Mouse (Mus musculus): ENCODE measurements around the gene Hpn. TPM values are rescaled to one million over a fixed set of nuclear protein-coding genes. Genes with fewer than 3 reads are reported as not detected.
A peak's percentile ranks its signal among the peaks of the same experiment; 100 is the strongest.

Hpn gene
- polyA plus RNA-seq, 1 experiment from 2014 or later = 38.3 TPM

DNA sequence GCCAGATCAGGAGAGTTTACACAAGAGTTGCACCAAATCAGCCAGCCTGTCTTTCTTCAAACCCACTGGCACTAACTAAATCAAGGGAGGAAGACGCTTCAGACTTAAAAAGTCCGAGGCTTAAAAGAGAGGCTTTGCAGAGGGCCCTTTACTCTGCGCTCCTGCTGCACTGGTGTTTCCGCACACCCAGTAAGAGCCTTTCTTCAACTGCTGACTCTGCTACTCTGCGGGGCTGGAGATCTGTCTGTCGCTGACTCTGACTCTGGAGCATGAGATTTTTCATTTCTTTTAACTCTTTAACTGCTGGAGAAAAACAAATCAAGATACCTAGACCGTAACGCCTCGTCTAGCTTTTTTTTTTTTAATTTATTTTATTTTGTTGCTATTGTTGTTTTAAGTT lies 30.9 kb downstream of the Hpn start:
- Histone ChIP-seq H3K9me3 (ENCODE audit: control insufficient read depth, low read length) (no peaks in the 10 kb centered on the region), H3K36me3 (ENCODE audit: control insufficient read depth, insufficient read depth, low read length) (no peaks in the 10 kb centered on the region), H3K27me3 (replicated peaks; ENCODE audit: control insufficient read depth, insufficient read depth, low read length) (no peaks in the 10 kb centered on the region), H3K4me1 (replicated peaks; ENCODE audit: control insufficient read depth, insufficient read depth, low read length) (peaks cover 4% of the 10 kb centered on the region; the same call in 1 of the 2 replicates), H3K4me3 (ENCODE audit: low read depth, low read length) (no peak overlapping the region), H3K4me2 (no peak overlapping the region), H3K9ac (ENCODE audit: low read depth, low read length) (no peak overlapping the region), H3K27ac (ENCODE audit: low read depth, low read length) (peak overlapping the region; percentile 43; the same call in 1 of the 2 replicates)
- no peak for DNase-seq (ENCODE audit: low spot score)
- 58% methylated on average over 9 of the region's 9 CpGs for WGBS
- no peak for ATAC-seq (replicated peaks; ENCODE audit: low FRiP score)

DNA sequence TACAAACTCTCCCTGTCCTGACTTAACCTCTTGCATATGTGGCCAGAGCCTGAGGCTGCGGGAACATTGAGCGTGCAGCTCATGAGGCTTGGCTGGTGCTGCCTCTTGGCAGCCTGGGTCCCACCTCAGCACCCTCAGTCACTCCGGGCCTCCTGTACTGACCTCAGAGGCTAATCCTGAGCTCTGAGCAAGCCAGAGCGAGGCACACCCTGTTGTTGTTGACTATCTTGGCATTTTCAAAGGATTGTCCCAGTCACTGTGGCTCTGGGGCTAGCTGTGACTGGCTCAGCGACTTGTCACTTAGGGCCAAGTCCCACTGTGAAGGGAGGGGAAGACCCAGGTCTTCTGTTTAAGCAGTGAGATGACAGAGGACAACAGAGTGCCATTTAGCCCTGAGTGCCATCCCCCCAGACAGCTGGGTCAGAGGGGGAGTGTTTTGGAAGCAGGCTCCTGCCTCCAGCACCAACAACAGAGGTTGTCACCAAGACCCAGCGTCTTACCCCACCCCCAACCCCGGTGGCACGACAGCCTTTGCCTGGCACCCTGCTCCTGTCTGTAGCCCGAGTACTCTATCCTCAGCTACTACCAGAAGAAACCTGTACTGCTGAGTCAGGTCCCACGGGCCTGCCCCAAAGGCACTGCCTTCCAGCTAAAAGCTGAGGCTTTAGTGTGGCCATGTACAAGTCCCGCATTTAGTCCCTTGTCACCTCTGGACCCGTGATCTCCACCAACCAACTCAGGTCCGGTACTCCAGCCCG lies 32.1 kb downstream of the Hpn start:
- ATAC-seq (replicated peaks; ENCODE audit: low FRiP score) (no peak), DNase-seq (ENCODE audit: low spot score) (no peak)
- no peak overlapping the region for H3K4me3 ChIP-seq (ENCODE audit: low read depth, low read length)
- no peak overlapping the region for H3K9ac ChIP-seq (ENCODE audit: low read depth, low read length)
- H3K4me2 ChIP-seq = no peak overlapping the region
- peaks cover 4% of the 10 kb centered on the region; the same call in 1 of the 2 replicates for H3K4me1 ChIP-seq (replicated peaks; ENCODE audit: control insufficient read depth, insufficient read depth, low read length)
- H3K27ac ChIP-seq (ENCODE audit: low read depth, low read length) = no peak overlapping the region
- H3K27me3 ChIP-seq (replicated peaks; ENCODE audit: control insufficient read depth, insufficient read depth, low read length) = no peaks in the 10 kb centered on the region
- no peaks in the 10 kb centered on the region for H3K36me3 ChIP-seq (ENCODE audit: control insufficient read depth, insufficient read depth, low read length)
- H3K9me3 ChIP-seq (ENCODE audit: control insufficient read depth, low read length) = no peaks in the 10 kb centered on the region
- 61% methylated on average over 14 of the region's 14 CpGs for WGBS

DNA sequence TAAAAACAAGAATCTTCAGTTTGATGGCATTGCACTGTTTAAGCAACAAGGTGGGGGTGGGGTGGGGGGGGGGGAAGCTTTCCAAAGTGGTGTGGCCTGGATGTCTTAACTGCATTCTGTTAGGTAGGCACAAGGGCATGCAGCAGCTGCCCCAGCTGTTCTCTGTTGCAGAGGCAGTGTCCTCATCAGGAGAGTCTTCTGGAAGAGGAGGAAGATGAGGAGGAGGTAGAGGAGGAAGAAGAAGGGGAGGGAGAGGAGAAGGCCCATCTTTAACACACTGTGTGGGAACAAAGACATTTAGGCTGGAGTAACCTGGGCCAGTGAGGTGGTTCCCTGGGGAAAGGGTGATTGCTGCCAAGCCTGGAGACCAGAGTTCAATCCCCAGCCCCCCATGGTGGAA lies 33.0 kb downstream of the Hpn start:
- peaks cover 4% of the 10 kb centered on the region; the same call in 1 of the 2 replicates for H3K4me1 ChIP-seq (replicated peaks; ENCODE audit: control insufficient read depth, insufficient read depth, low read length)
- H3K4me2 ChIP-seq = no peak overlapping the region
- ATAC-seq (replicated peaks; ENCODE audit: low FRiP score) = no peak
- H3K4me3 ChIP-seq (ENCODE audit: low read depth, low read length) = no peak overlapping the region
- no peaks in the 10 kb centered on the region for H3K27me3 ChIP-seq (replicated peaks; ENCODE audit: control insufficient read depth, insufficient read depth, low read length)
- H3K27ac ChIP-seq (ENCODE audit: low read depth, low read length) = no peak overlapping the region
- no peaks in the 10 kb centered on the region for H3K9me3 ChIP-seq (ENCODE audit: control insufficient read depth, low read length)
- H3K36me3 ChIP-seq (ENCODE audit: control insufficient read depth, insufficient read depth, low read length) = no peaks in the 10 kb centered on the region
- DNase-seq (ENCODE audit: low spot score) = no peak
- H3K9ac ChIP-seq (ENCODE audit: low read depth, low read length) = no peak overlapping the region

DNA sequence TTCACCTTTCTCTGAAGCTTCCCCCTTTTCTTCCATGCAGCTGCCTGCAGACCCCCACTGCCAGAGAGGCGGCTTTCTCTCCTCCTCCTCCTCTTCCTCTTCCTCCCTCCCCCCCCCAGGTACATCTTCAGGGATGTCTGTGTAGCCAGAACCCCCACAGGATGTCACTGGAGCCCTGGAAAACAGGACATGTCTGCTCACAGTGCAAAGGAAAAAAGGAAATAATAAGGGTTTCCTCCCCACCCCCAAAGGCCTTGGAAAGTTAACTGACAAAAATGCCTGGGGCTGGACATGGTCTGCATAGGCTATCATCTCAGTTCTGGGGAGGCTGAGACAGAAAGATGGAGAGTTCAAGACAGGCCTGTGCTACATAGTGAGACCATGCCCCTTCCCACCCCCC lies 34.0 kb downstream of the Hpn start:
- Histone ChIP-seq H3K4me1 (replicated peaks; ENCODE audit: control insufficient read depth, insufficient read depth, low read length) (peaks cover 4% of the 10 kb centered on the region; the same call in 1 of the 2 replicates), H3K27ac (ENCODE audit: low read depth, low read length) (no peak overlapping the region), H3K9ac (ENCODE audit: low read depth, low read length) (no peak overlapping the region), H3K4me2 (no peak overlapping the region), H3K27me3 (replicated peaks; ENCODE audit: control insufficient read depth, insufficient read depth, low read length) (no peaks in the 10 kb centered on the region), H3K9me3 (ENCODE audit: control insufficient read depth, low read length) (no peaks in the 10 kb centered on the region), H3K36me3 (ENCODE audit: control insufficient read depth, insufficient read depth, low read length) (no peaks in the 10 kb centered on the region), H3K4me3 (ENCODE audit: low read depth, low read length) (no peak overlapping the region)
- 46% methylated on average over 1 of the region's 1 CpGs for WGBS
- DNase-seq (ENCODE audit: low spot score) (no peak), ATAC-seq (replicated peaks; ENCODE audit: low FRiP score) (no peak)

DNA sequence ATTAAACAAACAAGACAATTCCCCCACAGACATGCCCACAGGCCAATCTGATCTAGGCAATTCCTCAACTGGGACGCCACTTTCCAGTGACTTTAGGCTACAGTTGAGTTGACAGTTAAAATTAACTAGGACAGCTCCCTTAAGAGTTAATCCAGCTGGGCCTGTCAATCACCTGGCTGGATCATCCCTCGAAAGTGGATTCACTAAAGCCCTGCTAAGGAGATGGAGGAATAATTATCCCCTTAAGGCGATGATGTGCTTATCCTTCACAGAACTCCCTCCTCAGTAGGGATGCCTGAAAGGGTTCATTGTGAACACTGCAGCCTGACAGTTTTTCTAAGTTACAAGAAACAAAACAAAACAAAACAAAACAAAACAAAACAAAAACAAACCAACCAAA lies 34.5 kb downstream of the Hpn start:
- WGBS = 68% methylated on average over 3 of the region's 3 CpGs
- H3K9ac ChIP-seq (ENCODE audit: low read depth, low read length) = no peak overlapping the region
- H3K4me1 ChIP-seq (replicated peaks; ENCODE audit: control insufficient read depth, insufficient read depth, low read length) = peaks cover 4% of the 10 kb centered on the region; the same call in 1 of the 2 replicates
- DNase-seq (ENCODE audit: low spot score) (no peak), ATAC-seq (replicated peaks; ENCODE audit: low FRiP score) (no peak)
- no peak overlapping the region for H3K4me2 ChIP-seq
- no peaks in the 10 kb centered on the region for H3K27me3 ChIP-seq (replicated peaks; ENCODE audit: control insufficient read depth, insufficient read depth, low read length)
- H3K9me3 ChIP-seq (ENCODE audit: control insufficient read depth, low read length) = no peaks in the 10 kb centered on the region
- H3K36me3 ChIP-seq (ENCODE audit: control insufficient read depth, insufficient read depth, low read length) = no peaks in the 10 kb centered on the region
- H3K4me3 ChIP-seq (ENCODE audit: low read depth, low read length) = no peak overlapping the region
- H3K27ac ChIP-seq (ENCODE audit: low read depth, low read length) = no peak overlapping the region

DNA sequence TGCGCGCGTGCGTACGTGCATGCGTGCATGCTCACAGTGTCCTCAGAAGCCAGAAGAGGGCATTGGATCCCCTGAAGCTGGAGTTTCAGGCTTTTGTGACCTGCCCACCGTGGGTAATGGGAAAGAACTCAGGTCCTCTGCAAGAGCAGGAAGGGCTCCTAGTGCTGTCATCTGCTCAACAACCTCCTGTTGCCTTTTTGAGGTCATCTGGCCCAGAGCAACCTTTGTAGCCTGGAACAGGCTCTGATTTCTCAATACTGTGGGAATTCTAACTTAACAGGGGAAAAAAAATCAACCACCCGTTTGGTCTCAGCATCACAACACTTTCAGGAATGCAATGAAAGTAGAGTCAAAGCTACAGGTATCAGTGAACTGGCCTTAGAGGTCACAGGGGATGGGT lies 35.4 kb downstream of the Hpn start:
- no peak for DNase-seq (ENCODE audit: low spot score)
- no peak overlapping the region for H3K27ac ChIP-seq (ENCODE audit: low read depth, low read length)
- H3K4me2 ChIP-seq = no peak overlapping the region
- 84% methylated on average over 8 of the region's 8 CpGs for WGBS
- H3K9ac ChIP-seq (ENCODE audit: low read depth, low read length) = no peak overlapping the region
- H3K9me3 ChIP-seq (ENCODE audit: control insufficient read depth, low read length) = no peaks in the 10 kb centered on the region
- no peaks in the 10 kb centered on the region for H3K27me3 ChIP-seq (replicated peaks; ENCODE audit: control insufficient read depth, insufficient read depth, low read length)
- H3K36me3 ChIP-seq (ENCODE audit: control insufficient read depth, insufficient read depth, low read length) = no peaks in the 10 kb centered on the region
- no peak for ATAC-seq (replicated peaks; ENCODE audit: low FRiP score)
- no peaks in the 10 kb centered on the region; the same call in 1 of the 2 replicates for H3K4me1 ChIP-seq (replicated peaks; ENCODE audit: control insufficient read depth, insufficient read depth, low read length)
- H3K4me3 ChIP-seq (ENCODE audit: low read depth, low read length) = no peak overlapping the region

DNA sequence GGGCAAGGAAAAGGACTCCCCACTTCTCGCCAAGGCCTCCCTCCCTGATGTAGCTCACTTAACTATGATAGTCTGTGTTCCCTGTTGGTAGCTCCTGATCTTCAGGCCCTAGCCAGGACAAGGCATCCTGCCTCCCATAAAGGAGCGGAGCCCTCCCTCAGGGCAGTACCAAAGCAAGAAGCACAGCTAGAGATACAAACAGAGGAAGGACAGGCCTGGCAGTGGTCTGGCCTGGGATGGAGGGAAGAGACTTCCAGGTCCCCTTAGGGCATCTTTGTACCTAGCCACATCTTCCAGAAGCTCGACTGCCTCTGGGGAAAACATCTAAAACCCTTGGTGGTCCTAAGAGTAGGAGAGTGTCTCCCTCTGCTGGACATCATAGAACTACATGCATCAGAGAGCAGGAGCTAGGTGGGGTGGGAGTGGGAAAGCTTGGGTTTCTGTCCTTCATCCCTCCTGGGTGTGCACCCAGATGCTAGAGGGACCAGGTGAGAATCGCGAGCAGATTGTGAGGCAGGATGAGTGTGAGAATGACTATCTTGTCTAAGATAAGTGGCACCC lies 37.1 kb downstream of the Hpn start:
- H3K4me2 ChIP-seq = no peak overlapping the region
- H3K9ac ChIP-seq (ENCODE audit: low read depth, low read length) = no peak overlapping the region
- no peaks in the 10 kb centered on the region for H3K9me3 ChIP-seq (ENCODE audit: control insufficient read depth, low read length)
- no peak overlapping the region for H3K27ac ChIP-seq (ENCODE audit: low read depth, low read length)
- no peak for DNase-seq (ENCODE audit: low spot score)
- no peak; the same call in 1 of the 2 replicates for ATAC-seq (replicated peaks; ENCODE audit: low FRiP score)
- H3K4me3 ChIP-seq (ENCODE audit: low read depth, low read length) = no peak overlapping the region
- H3K27me3 ChIP-seq (replicated peaks; ENCODE audit: control insufficient read depth, insufficient read depth, low read length) = no peaks in the 10 kb centered on the region; the same call in 1 of the 2 replicates
- H3K4me1 ChIP-seq (replicated peaks; ENCODE audit: control insufficient read depth, insufficient read depth, low read length) = no peaks in the 10 kb centered on the region
- no peaks in the 10 kb centered on the region for H3K36me3 ChIP-seq (ENCODE audit: control insufficient read depth, insufficient read depth, low read length)
- 37% methylated on average over 5 of the region's 5 CpGs for whole genome bisulfite sequencing

DNA sequence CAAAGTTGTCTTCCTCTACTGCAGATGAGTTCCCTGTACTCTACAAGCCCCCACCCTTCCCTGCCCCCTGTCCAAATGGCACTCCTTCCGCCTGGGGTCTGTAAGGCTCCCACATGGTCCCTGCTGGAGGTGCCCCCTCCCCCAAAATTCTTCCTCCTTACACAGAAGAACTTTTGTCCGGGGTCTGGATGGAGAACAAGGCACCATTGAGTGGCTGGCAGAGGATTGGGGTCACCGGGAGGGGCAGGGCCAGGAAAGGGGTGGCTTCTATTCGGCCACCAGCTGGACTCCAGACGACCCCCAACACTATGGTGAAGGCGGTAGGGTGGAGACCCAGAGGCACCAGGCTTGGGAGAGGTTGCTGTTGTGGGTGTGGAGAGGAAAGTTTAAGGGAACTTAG lies 37.6 kb downstream of the Hpn start:
- H3K9ac ChIP-seq (ENCODE audit: low read depth, low read length) = no peak overlapping the region
- H3K9me3 ChIP-seq (ENCODE audit: control insufficient read depth, low read length) = no peaks in the 10 kb centered on the region
- H3K4me2 ChIP-seq = no peak overlapping the region
- H3K36me3 ChIP-seq (ENCODE audit: control insufficient read depth, insufficient read depth, low read length) = no peaks in the 10 kb centered on the region
- ATAC-seq (replicated peaks; ENCODE audit: low FRiP score) (no peak), DNase-seq (ENCODE audit: low spot score) (no peak)
- H3K4me3 ChIP-seq (ENCODE audit: low read depth, low read length) = no peak overlapping the region
- H3K27ac ChIP-seq (ENCODE audit: low read depth, low read length) = no peak overlapping the region
- 71% methylated on average over 6 of the region's 6 CpGs for WGBS
- H3K4me1 ChIP-seq (replicated peaks; ENCODE audit: control insufficient read depth, insufficient read depth, low read length) = no peaks in the 10 kb centered on the region
- no peaks in the 10 kb centered on the region; the same call in 1 of the 2 replicates for H3K27me3 ChIP-seq (replicated peaks; ENCODE audit: control insufficient read depth, insufficient read depth, low read length)

DNA sequence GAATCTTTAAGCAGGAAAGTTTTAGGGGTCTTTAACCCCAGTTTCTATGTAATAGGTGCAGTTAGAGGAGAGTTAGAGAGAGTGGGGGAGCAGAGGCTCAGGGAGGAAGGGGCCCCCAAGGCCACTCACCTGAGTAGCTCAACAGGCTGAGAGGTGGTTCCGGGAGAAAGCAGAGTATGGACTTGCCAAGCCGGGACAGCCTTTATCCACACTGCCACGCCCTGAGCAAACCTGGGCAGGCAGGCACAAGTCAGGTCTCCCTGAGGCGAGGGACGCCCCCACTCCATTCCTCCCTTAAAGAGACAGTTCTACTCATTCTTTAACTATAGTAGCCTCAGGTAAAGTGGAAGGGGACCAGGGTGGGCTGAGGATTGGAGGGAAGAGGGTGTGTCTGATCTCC lies 38.6 kb downstream of the Hpn start, which contains the start of gene Fxyd3:
TSS of gene Fxyd3 (minus strand) at position 213 of the 400 bp plus-strand sequence.
- Histone ChIP-seq H3K4me2 (no peak within 1 kb of the TSS), H3K36me3 (ENCODE audit: control insufficient read depth, insufficient read depth, low read length) (no peaks in the 10 kb centered on the region), H3K4me1 (replicated peaks; ENCODE audit: control insufficient read depth, insufficient read depth, low read length) (no peaks in the 10 kb centered on the region), H3K4me3 (ENCODE audit: low read depth, low read length) (no peak within 1 kb of the TSS), H3K9ac (ENCODE audit: low read depth, low read length) (no peak within 1 kb of the TSS), H3K27ac (ENCODE audit: low read depth, low read length) (no peak within 1 kb of the TSS), H3K27me3 (replicated peaks; ENCODE audit: control insufficient read depth, insufficient read depth, low read length) (no peaks in the 10 kb centered on the region; the same call in 1 of the 2 replicates), H3K9me3 (ENCODE audit: control insufficient read depth, low read length) (no peaks in the 10 kb centered on the region)
- 38% methylated on average over 5 of the region's 5 CpGs for WGBS
- ATAC-seq (replicated peaks; ENCODE audit: low FRiP score) (no peak), DNase-seq (ENCODE audit: low spot score) (no peak)
